Mouse (Mus musculus) small intestine, adult 2 months (tissue): Measurements from ENCODE around the gene Kif26a.

Experiments
- CTCF ChIP-seq: fragments of 200-500 bp; IDR thresholded peaks from 2 replicates; pipeline ENCODE4 v1.5.1; 2012; ENCODE audit warnings: low read depth, mild to moderate bottlenecking, control low read depth, inconsistent platforms, low read length, moderate library complexity, mixed read lengths; ENCODE audit not compliant: insufficient replicate concordance, insufficient read length; ENCODE audit errors: extremely low read depth
- POLR2A ChIP-seq: fragments of 200-500 bp; IDR thresholded peaks from 2 replicates; pipeline ENCODE4 v1.6.1; 2012; ENCODE audit warnings: low read depth, mild to moderate bottlenecking, control low read depth, inconsistent platforms, low read length, moderate library complexity

GRCm38 (mm10) chr12:112151244-112151979 is 5.4 kb downstream of the Kif26a start:
- no peak for TF ChIP-seq CTCF
- no peak for TF ChIP-seq POLR2A
